ENCODE assay signal across 12 mouse cellular contexts in genomic region chr5:135073349-135074150, GRCm38 (mm10). TPM values are rescaled to one million over a fixed set of nuclear protein-coding genes. Genes with fewer than 3 reads are reported as not detected.
DNase-seq lines count a peak whose midpoint lies in the region; ATAC-seq lines count a peak whose summit lies in the region.
"Had no signal": no experiment of that assay in that cellular context is flagged by ENCODE, and none has a peak within 500 bp of the region (broad histone marks: within the 10 kb centered on the region; RNA-seq: fewer than 3 reads in every experiment).

No protein-coding gene starts in this region.

- H3K27ac ChIP-seq in forebrain, embryonic 12.5 days = no peak overlapping the region
- H3K27ac ChIP-seq in forebrain, embryonic 14.5 days (ENCODE audit: low read depth, low read length) = no peak overlapping the region
- 0 out of 2 replicates have a peak overlapping the region, but pooled peaks have one; percentile 29 for H3K27ac ChIP-seq in limb, embryonic 12.5 days

- intact Hi-C loops in left cerebral cortex, postnatal 4 days (cut with DNase I) = no loop called here
- intact Hi-C loops in left cerebral cortex, postnatal 25 days (cut with DNase I) = no loop called here

- WGBS in forebrain, embryonic 12.5 days = 23% methylated on average over 26 of the region's 26 CpGs
- WGBS in forebrain, embryonic 14.5 days = 27% methylated on average over 22 of the region's 26 CpGs
- 18% methylated on average over 17 of the region's 26 CpGs for WGBS in limb, embryonic 12.5 days

- 0 out of 2 replicates have a peak, but pooled peaks cover under 1% of the 10 kb centered on the region for H3K9me3 ChIP-seq in forebrain, embryonic 12.5 days
- no peaks in the 10 kb centered on the region for H3K9me3 ChIP-seq in forebrain, embryonic 14.5 days (replicated peaks; ENCODE audit: control insufficient read depth, low read length)
- H3K9me3 ChIP-seq in limb, embryonic 12.5 days = 0 out of 2 replicates have a peak, but pooled peaks cover under 1% of the 10 kb centered on the region

- DNase-seq in forebrain, embryonic 14.5 days (ENCODE audit: low spot score) = no peak
- peak; percentile 30 for DNase-seq in left cerebral cortex, postnatal 4 days
- DNase-seq in left cerebral cortex, postnatal 25 days (ENCODE audit: low spot score in 2 of 2) = no peak
- peak; percentile 61 for DNase-seq in ZHBTc4 (ENCODE audit: low read depth, low spot score)
- no peak for DNase-seq in urinary bladder, postnatal 36 days (ENCODE audit: low spot score in 2 of 2)
- DNase-seq in spleen, postnatal 10 days (ENCODE audit: low spot score in 2 of 2) = no peak
- DNase-seq: gastrocnemius, postnatal 25 days; right cerebral cortex, adult 18-20 months; thymus, adult 18-20 months had no signal

- no peak for ATAC-seq in forebrain, embryonic 12.5 days (ENCODE audit: low FRiP score)
- ATAC-seq in forebrain, embryonic 14.5 days = no peak
- no peak for ATAC-seq in limb, embryonic 12.5 days (ENCODE audit: insufficient number of reproducible peaks, insufficient read depth, low FRiP score, low TSS enrichment, low read depth)

- H3K4me2 ChIP-seq in forebrain, embryonic 12.5 days = peak overlapping the region; percentile 17; the same call in 1 of the 2 replicates
- H3K4me2 ChIP-seq in forebrain, embryonic 14.5 days (ENCODE audit: low read length) = no peak overlapping the region
- H3K4me2 ChIP-seq in limb, embryonic 12.5 days = peak overlapping the region; percentile 40

- peak overlapping the region; percentile 2; the same call in 1 of the 2 replicates for H3K9ac ChIP-seq in forebrain, embryonic 12.5 days
- no peak overlapping the region; the same call in 1 of the 2 replicates for H3K9ac ChIP-seq in forebrain, embryonic 14.5 days (ENCODE audit: low read length)
- peak overlapping the region; percentile 45; the same call in 1 of the 2 replicates for H3K9ac ChIP-seq in limb, embryonic 12.5 days (replicated peaks)

- H3K4me3 ChIP-seq in forebrain, embryonic 12.5 days (replicated peaks) = no peak overlapping the region
- H3K4me3 ChIP-seq in forebrain, embryonic 14.5 days (ENCODE audit: low read depth, low read length) = no peak overlapping the region
- 0 out of 2 replicates have a peak overlapping the region, but pooled peaks have one; percentile 4 for H3K4me3 ChIP-seq in limb, embryonic 12.5 days (replicated peaks)

- H3K36me3 ChIP-seq in forebrain, embryonic 12.5 days (replicated peaks) = peaks cover 38% of the 10 kb centered on the region
- H3K36me3 ChIP-seq in forebrain, embryonic 14.5 days (ENCODE audit: control insufficient read depth, insufficient read depth, low read length) = peaks cover 42% of the 10 kb centered on the region
- peaks cover 53% of the 10 kb centered on the region for H3K36me3 ChIP-seq in limb, embryonic 12.5 days

- H3K4me1 ChIP-seq in forebrain, embryonic 12.5 days = peaks cover 27% of the 10 kb centered on the region
- peaks cover 4% of the 10 kb centered on the region for H3K4me1 ChIP-seq in forebrain, embryonic 14.5 days (ENCODE audit: control insufficient read depth, insufficient read depth, low read length)
- peaks cover 25% of the 10 kb centered on the region for H3K4me1 ChIP-seq in limb, embryonic 12.5 days (replicated peaks)

- no peaks in the 10 kb centered on the region for H3K27me3 ChIP-seq in forebrain, embryonic 12.5 days
- no peaks in the 10 kb centered on the region for H3K27me3 ChIP-seq in forebrain, embryonic 14.5 days (replicated peaks; ENCODE audit: control insufficient read depth, insufficient read depth, low read length)
- no peaks in the 10 kb centered on the region for H3K27me3 ChIP-seq in limb, embryonic 12.5 days

RNA-seq across cellular contexts. Expression of gene Vps37d, which starts 4.5 kb away (rescaled TPM):
- polyA plus RNA-seq in forebrain, embryonic 12.5 days (2016; fragmentation: Nextera tagmentation; extraction: Ambion mirVana) = 21.9 and 23.2 TPM in 2 replicates
- 25.0 and 28.9 TPM in 2 replicates for polyA plus RNA-seq in forebrain, embryonic 14.5 days (2014; fragmentation: Nextera tagmentation; extraction: Ambion mirVana)
- 10 to 100 TPM; 46.1 TPM for total RNA-seq in left cerebral cortex, postnatal 4 days (2021)
- total RNA-seq in left cerebral cortex, postnatal 25 days (2021) = 10 to 100 TPM; 25.3 to 28.7 TPM
- 22.8 and 25.2 TPM in 2 replicates for polyA plus RNA-seq in limb, embryonic 12.5 days (2016; fragmentation: Nextera tagmentation; extraction: Ambion mirVana)
- total RNA-seq: megakaryocyte-erythroid progenitor cell, adult 5-6 weeks had no signal

RNA-seq across cellular contexts. Expression of gene Bud23, which starts 8.8 kb away (rescaled TPM):
- 111 and 125 TPM in 2 replicates for polyA plus RNA-seq in forebrain, embryonic 12.5 days (2016; fragmentation: Nextera tagmentation; extraction: Ambion mirVana)
- polyA plus RNA-seq in forebrain, embryonic 14.5 days (2014; fragmentation: Nextera tagmentation; extraction: Ambion mirVana) = 89.1 and 92.7 TPM in 2 replicates
- total RNA-seq in left cerebral cortex, postnatal 4 days (2021) = 10 to 100 TPM; 51.7 to 52.1 TPM
- total RNA-seq in left cerebral cortex, postnatal 25 days (2021) = 10 to 100 TPM; 49.7 to 51.0 TPM
- 150 and 151 TPM in 2 replicates for polyA plus RNA-seq in limb, embryonic 12.5 days (2016; fragmentation: Nextera tagmentation; extraction: Ambion mirVana)

RNA-seq across cellular contexts. Expression of gene Dnajc30, which starts 9.5 kb away (rescaled TPM):
- 27.9 TPM in 2 replicates for polyA plus RNA-seq in forebrain, embryonic 12.5 days (2016; fragmentation: Nextera tagmentation; extraction: Ambion mirVana)
- polyA plus RNA-seq in forebrain, embryonic 14.5 days (2014; fragmentation: Nextera tagmentation; extraction: Ambion mirVana) = 36.3 and 38.8 TPM in 2 replicates
- total RNA-seq in left cerebral cortex, postnatal 4 days (2021) = 10 to 100 TPM; 27.4 to 30.1 TPM
- 10 to 100 TPM; 38.3 to 42.4 TPM for total RNA-seq in left cerebral cortex, postnatal 25 days (2021)
- polyA plus RNA-seq in limb, embryonic 12.5 days (2016; fragmentation: Nextera tagmentation; extraction: Ambion mirVana) = 31.1 and 31.3 TPM in 2 replicates

RNA-seq across cellular contexts. Expression of gene Mlxipl, which starts 16.1 kb away (rescaled TPM):
- polyA plus RNA-seq in forebrain, embryonic 12.5 days (2016; fragmentation: Nextera tagmentation; extraction: Ambion mirVana) = 2.7 and 3.1 TPM in 2 replicates
- polyA plus RNA-seq in forebrain, embryonic 14.5 days (2014; fragmentation: Nextera tagmentation; extraction: Ambion mirVana) = 0.36 and 0.64 TPM in 2 replicates
- total RNA-seq in left cerebral cortex, postnatal 4 days (2021) = 1 to 10 TPM; 1.6 to 2.4 TPM
- 1 to 10 TPM; 4.6 to 5.7 TPM for total RNA-seq in left cerebral cortex, postnatal 25 days (2021)
- 2.5 and 2.6 TPM in 2 replicates for polyA plus RNA-seq in limb, embryonic 12.5 days (2016; fragmentation: Nextera tagmentation; extraction: Ambion mirVana)
- total RNA-seq: megakaryocyte-erythroid progenitor cell, adult 5-6 weeks had no signal

RNA-seq across cellular contexts. Expression of gene Stx1a, which starts 50.3 kb away (rescaled TPM):
- 21.8 and 22.3 TPM in 2 replicates for polyA plus RNA-seq in forebrain, embryonic 12.5 days (2016; fragmentation: Nextera tagmentation; extraction: Ambion mirVana)
- 57.0 and 78.5 TPM in 2 replicates for polyA plus RNA-seq in forebrain, embryonic 14.5 days (2014; fragmentation: Nextera tagmentation; extraction: Ambion mirVana)
- total RNA-seq in left cerebral cortex, postnatal 4 days (2021) = 100 to 1,000 TPM; 261 to 264 TPM
- 100 to 1,000 TPM; 388 to 416 TPM for total RNA-seq in left cerebral cortex, postnatal 25 days (2021)
- 9.7 and 10.8 TPM in 2 replicates for polyA plus RNA-seq in limb, embryonic 12.5 days (2016; fragmentation: Nextera tagmentation; extraction: Ambion mirVana)

Comparison
In these comparisons a context has a peak if more than half of its experiments do, and no peak if none do; other contexts are left out.
1. DNase-seq: peak in left cerebral cortex, postnatal 4 days (single experiment) and ZHBTc4 (single experiment); none in forebrain, embryonic 14.5 days (single experiment), left cerebral cortex, postnatal 25 days (0 of 2), urinary bladder, postnatal 36 days (0 of 2) and spleen, postnatal 10 days (0 of 2).